Mouse (Mus musculus) erythroblast, embryonic 14.5 days (primary cell): ENCODE data around the gene Ntan1. TPM values are rescaled to one million over a fixed set of nuclear protein-coding genes. Genes with fewer than 3 reads are reported as not detected.
"Not testable (repeated sequence)": the region's sequence is repeated elsewhere in the genome, so short reads cannot be mapped to it uniquely, and the experiment has no call there.

Experiments used
- H3K27me3 ChIP-seq: 2 replicates; pipeline ENCODE4 v1.6.1; 2012; ENCODE audit warnings: inconsistent platforms; ENCODE audit not compliant: control insufficient read depth
- H3K36me3 ChIP-seq: 2 replicates; pipeline ENCODE4 v1.6.1; 2012; ENCODE audit warnings: mild to moderate bottlenecking, inconsistent platforms; ENCODE audit not compliant: control insufficient read depth
- H3K4me1 ChIP-seq: 2 replicates; pipeline ENCODE4 v1.6.1; 2012; ENCODE audit warnings: inconsistent platforms; ENCODE audit not compliant: control insufficient read depth
- H3K4me3 ChIP-seq: replicated peaks from 2 replicates; pipeline ENCODE3; 2012; ENCODE audit warnings: moderate library complexity, mild to moderate bottlenecking, inconsistent platforms
- H3K9me3 ChIP-seq: 2 replicates; pipeline ENCODE4 v1.6.1; 2012; ENCODE audit warnings: low read length, inconsistent platforms, mixed read lengths; ENCODE audit not compliant: control insufficient read depth
- GATA1 ChIP-seq: IDR thresholded peaks from 2 replicates; pipeline ENCODE4 v1.6.1; 2012; ENCODE audit warnings: low read length, inconsistent platforms, mixed read lengths
- TAL1 ChIP-seq: IDR thresholded peaks from 3 replicates; pipeline ENCODE4 v1.6.1; 2012; ENCODE audit warnings: low read length, inconsistent platforms, mixed read lengths
- polyA plus RNA-seq: library from polyadenylated mRNA; stranded (reverse); fragments of >175 nt; gene quantifications from 2 replicates; pipeline ENCODE4 v1.2.3, GENCODE M21; 2012

Ntan1 gene
- polyA plus RNA-seq, 1 experiment: 0.43 TPM

DNA sequence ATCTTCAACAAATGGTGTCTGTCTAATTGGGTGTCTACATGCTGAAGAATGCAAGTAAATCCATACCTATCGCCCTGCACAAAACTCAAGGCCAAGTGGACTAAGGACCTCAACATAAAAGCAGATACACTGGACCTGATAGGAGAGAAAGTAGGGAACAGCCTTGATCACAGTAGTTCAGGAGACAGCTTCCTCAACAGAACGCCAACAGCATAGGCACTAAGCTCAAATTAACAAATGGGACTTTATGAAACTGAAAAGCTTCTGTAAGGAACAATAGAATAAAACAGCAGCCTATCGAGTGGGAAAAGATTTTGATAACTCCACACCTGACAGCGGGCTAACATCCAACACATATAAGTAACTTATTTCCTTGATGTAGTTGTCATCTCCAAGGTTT lies 32.8 kb downstream of the Ntan1 start:
- Histone ChIP-seq H3K4me3 (no peak overlapping the region), H3K4me1 (no peaks in the 10 kb centered on the region), H3K36me3 (peaks cover 29% of the 10 kb centered on the region), H3K9me3 (no peaks in the 10 kb centered on the region), H3K27me3 (no peaks in the 10 kb centered on the region)
- TF ChIP-seq TAL1: no peak
- TF ChIP-seq GATA1: no peak

DNA sequence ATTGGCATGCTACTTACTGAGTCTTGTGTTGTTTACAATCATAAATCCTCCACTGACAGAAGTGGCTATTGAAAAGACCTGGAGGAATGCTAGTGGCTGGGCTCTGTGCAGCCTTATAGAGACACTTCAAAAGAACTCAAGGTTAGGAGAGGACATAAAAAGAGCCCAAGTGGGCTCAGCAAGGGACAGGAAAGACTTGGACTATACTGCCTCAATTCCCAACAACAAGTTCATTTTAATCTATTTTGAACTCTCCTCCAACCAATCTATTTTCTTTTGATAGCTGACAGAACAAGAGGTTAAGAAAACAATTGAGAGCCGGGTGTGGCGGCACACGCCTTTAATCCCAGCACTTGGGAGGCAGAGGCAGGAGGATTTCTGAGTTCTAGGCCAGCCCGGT lies 35.2 kb downstream of the Ntan1 start:
- Histone ChIP-seq H3K9me3 (no peaks in the 10 kb centered on the region), H3K4me3 (no peak overlapping the region), H3K36me3 (peaks cover 36% of the 10 kb centered on the region), H3K4me1 (no peaks in the 10 kb centered on the region), H3K27me3 (no peaks in the 10 kb centered on the region)
- no peak for TF ChIP-seq GATA1
- no peak for TF ChIP-seq TAL1

DNA sequence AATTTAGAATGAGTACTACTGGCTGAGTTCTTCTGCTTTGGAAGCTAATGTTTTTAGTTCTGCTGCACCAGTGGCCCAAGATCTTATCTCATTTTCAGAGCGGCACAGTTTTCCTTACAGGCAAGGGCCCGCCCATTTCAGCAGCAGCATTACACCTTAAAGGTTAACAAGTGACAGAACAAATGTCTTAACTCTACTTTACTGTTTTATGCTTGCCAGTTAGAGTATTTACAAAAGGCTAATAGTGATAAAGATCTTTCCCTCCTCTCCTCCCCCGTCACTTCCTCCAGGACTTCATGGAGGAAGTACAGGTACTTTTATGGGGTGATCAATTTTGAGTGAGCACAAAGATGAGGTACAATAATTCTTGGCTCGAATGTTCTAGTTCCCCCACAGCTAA lies 47.4 kb downstream of the Ntan1 start:
- peaks cover 8% of the 10 kb centered on the region for H3K4me1 ChIP-seq
- no peak overlapping the region for H3K4me3 ChIP-seq
- H3K27me3 ChIP-seq: no peaks in the 10 kb centered on the region
- TF ChIP-seq TAL1: no peak
- no peak for TF ChIP-seq GATA1
- peaks cover 28% of the 10 kb centered on the region for H3K36me3 ChIP-seq
- H3K9me3 ChIP-seq: no peaks in the 10 kb centered on the region

DNA sequence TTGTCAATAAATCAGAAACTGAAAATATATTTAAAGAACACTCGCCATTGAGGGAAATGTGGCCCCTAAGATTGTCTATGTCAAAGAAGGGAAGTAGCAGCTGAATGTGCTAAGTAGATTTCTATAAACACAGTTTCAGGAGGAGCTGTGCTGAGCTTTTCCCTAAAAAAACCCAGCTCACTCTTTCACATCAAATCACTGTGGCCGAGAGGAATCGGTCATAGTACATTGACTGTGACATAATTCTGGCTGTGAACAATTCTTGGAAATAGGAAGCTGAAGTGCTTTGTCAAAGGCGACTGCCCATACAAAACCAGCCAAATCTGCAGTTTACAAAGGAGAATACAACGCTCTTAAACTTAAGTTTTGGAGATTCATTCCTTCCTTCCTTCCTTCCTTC lies 48.0 kb downstream of the Ntan1 start:
- Histone ChIP-seq H3K4me1 (peaks cover 8% of the 10 kb centered on the region), H3K27me3 (no peaks in the 10 kb centered on the region), H3K9me3 (no peaks in the 10 kb centered on the region), H3K4me3 (no peak overlapping the region), H3K36me3 (peaks cover 28% of the 10 kb centered on the region)
- TF ChIP-seq GATA1 (no peak), TAL1 (no peak)

DNA sequence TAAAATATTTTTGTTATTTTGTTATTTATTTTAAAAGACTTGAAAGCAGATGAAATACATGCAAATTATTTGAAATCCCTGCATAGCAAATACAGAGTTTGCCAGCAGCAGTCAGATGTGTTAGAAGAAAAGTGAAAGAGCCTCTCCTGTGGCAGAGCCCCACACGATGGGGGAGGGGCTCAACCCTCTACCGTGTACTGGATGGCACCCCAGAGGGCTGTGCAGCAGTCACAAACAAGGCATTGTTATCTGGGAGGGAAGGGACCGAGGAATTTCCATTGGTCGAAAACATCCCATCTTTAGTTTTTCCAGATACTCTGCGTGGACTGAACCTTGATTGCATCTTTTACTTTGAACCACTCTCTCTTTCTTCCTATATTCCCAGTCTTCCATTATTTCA lies 48.8 kb downstream of the Ntan1 start:
- H3K9me3 ChIP-seq, H3K4me1 ChIP-seq, H3K27me3 ChIP-seq, H3K4me3 ChIP-seq: not testable (repeated sequence)
- H3K36me3 ChIP-seq: peaks cover 34% of the 10 kb centered on the region

DNA sequence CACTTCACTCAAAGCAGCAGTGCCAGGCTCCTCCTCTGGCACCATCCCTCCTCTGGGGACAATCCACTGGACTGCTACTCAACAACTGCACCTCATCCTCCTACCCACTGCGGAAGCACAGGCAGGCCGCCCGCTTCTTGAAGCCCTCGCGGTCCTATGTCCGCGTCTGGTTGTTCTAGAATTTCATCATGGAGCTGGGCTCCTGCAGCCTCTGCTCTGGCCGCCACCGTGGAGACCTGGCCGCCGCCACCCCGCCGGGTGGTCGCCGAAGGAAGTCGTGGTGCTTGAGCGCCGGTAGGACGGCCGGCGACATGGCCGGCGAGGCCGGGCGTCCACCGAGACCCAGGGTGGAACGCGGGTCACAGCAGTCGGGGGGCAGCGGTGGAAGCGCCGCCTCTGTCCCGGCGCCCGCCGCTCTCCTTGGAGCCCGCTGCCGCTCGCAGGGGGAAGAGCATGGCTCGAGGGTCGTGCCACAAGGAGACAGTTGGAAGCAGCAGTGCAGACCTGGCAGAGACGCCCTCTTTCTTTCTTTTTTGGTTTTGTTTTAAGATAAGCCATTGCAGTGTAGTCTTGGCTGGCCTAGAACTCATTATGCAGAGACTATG lies 49.4 kb downstream of the Ntan1 start:
- Histone ChIP-seq H3K4me1 (peaks cover 8% of the 10 kb centered on the region), H3K27me3 (no peaks in the 10 kb centered on the region), H3K4me3 (peak overlapping the region; percentile 55), H3K9me3 (no peaks in the 10 kb centered on the region), H3K36me3 (peaks cover 35% of the 10 kb centered on the region)
- TF ChIP-seq GATA1: no peak
- no peak for TF ChIP-seq TAL1

DNA sequence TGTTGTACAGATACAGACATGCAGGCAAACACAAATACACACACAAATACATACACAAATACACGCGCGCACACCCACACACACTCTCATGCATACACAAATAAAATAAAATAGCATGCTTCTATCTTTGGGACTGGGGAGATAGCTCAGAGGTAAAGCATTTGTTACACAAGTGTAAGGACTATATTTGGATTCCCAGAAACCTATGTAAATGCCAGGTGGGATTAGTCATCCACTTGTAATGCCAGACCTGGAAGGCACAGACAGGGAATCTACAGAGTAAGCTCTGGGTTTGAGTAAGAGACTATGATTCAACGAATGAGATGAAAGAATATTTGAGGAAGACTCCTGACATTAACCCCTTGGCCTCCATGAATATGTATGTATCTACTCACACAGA lies 56.8 kb downstream of the Ntan1 start:
- no peaks in the 10 kb centered on the region for H3K4me1 ChIP-seq
- peaks cover 41% of the 10 kb centered on the region for H3K36me3 ChIP-seq
- TF ChIP-seq TAL1 (no peak), GATA1 (no peak)

DNA sequence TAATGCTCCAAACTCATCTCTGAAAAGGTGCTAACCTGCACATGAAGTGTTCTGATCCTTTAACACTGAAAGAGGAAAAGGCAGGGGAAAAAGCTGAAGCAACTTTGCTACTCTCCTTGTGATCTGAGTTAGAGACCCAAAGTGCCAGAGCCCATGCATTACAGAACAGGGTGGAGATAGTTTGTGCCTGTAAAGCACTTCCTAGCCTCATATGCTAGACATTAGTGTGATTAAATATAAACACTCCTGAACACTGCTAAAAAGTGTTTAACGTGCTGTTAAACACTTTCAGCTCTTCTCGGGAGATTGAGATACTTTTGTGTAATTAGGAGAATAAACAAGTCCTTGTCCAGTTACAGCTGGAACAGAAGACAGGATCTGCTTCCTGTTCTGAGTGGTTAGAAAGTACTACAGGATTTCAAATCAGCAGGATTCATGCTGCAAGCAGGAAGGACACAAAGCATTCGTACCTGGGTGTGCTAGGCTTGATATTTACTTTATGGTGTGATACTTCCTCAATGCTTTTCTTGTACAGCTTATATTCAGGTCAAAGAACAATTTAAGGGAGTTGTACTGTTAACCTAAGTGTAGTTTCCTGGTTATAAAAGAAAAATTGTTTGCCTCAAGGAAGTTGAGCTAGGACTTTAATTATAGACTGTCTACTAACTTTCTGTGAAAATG lies 64.6 kb downstream of the Ntan1 start:
- Histone ChIP-seq H3K27me3 (no peaks in the 10 kb centered on the region), H3K36me3 (peaks cover 11% of the 10 kb centered on the region), H3K4me3 (no peak overlapping the region), H3K9me3 (no peaks in the 10 kb centered on the region), H3K4me1 (no peaks in the 10 kb centered on the region)
- TF ChIP-seq GATA1: no peak
- TF ChIP-seq TAL1: no peak

More for the DNA sequence above, 56.8 kb downstream of the Ntan1 start:
- Histone ChIP-seq H3K9me3 (no peaks in the 10 kb centered on the region), H3K27me3 (no peaks in the 10 kb centered on the region), H3K4me3 (no peak overlapping the region)

Other genes with a start within 250 kb of the Ntan1 start
- 0.51 TPM in 2 replicates for gene Parn, start 150.7 kb upstream of the Ntan1 start, polyA plus RNA-seq
- 0.08 and 0.15 TPM in 2 replicates for gene Bfar, start 147.0 kb upstream of the Ntan1 start, polyA plus RNA-seq
- gene 3110001I22Rik, start 146.9 kb upstream of the Ntan1 start, polyA plus RNA-seq: 0.06 and 0.11 TPM in 2 replicates
- not detected in 2 replicates for gene Pla2g10, start 87.9 kb upstream of the Ntan1 start, polyA plus RNA-seq
- gene Rrn3, start 38.1 kb upstream of the Ntan1 start, polyA plus RNA-seq: 0.38 and 0.41 TPM in 2 replicates
- gene Pdxdc1, start 84.3 kb downstream of the Ntan1 start, polyA plus RNA-seq: 0.52 and 0.77 TPM in 2 replicates
- gene Mpv17l, start 84.3 kb downstream of the Ntan1 start, polyA plus RNA-seq: not detected in 2 replicates
- not detected in 2 replicates for gene 2900011O08Rik, start 167.8 kb downstream of the Ntan1 start, polyA plus RNA-seq
- not detected in 2 replicates for gene Ifitm7, start 168.0 kb downstream of the Ntan1 start, polyA plus RNA-seq